Mouse (Mus musculus): ENCODE data around the gene Cdh13. TPM values are rescaled to one million over a fixed set of nuclear protein-coding genes. Genes with fewer than 3 reads are reported as not detected.
A peak's percentile ranks its signal among the peaks of the same experiment; 100 is the strongest.

Cdh13 gene
- polyA plus RNA-seq, 1 experiment from 2014 or later, result 33.5 TPM

DNA sequence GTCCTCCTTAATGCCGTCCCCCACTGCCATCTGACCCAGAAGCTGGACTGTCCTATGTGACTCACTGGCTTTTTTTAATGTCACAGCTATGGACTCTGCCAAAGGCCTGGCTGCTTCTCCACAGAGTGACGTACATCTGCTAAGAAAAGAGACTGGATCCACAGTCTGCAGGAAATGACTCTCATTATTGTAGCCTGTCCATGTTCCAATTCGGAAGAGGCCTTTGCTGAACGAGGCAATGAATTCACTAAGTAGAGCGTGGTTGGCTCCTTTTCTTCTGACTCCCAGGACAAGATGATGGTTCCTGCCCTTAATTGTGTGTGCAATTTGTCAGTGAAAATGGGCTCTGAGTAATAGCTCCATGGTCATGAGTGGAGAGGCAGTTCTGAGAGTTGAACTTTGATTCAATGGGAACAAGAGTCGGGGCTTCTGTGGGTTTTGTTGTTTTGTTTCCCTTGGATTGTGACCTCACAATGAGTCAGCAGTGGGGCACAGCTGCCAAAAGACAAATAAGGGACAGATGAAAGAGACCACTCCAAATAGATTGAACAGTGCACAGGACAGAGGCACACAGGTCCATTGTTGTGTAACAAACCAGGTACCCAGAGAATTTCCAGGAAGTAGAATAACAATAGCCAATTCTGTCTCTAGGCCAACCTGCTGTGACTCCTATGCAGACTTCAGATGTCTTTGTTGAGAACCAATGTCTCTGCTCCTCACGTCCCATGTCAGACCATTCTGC is 110.5 kb downstream of the Cdh13 start:
- Histone ChIP-seq H3K4me2 (replicated peaks) (no peak overlapping the region), H3K9me3 (no peaks in the 10 kb centered on the region), H3K9ac (no peak overlapping the region), H3K4me1 (no peaks in the 10 kb centered on the region), H3K27ac (no peak overlapping the region), H3K4me3 (no peak overlapping the region), H3K36me3 (no peaks in the 10 kb centered on the region), H3K27me3 (replicated peaks) (no peaks in the 10 kb centered on the region)
- WGBS, result 57% methylated on average over 7 of the region's 7 CpGs
- no peak for ATAC-seq (ENCODE audit: low FRiP score, low read depth)

DNA sequence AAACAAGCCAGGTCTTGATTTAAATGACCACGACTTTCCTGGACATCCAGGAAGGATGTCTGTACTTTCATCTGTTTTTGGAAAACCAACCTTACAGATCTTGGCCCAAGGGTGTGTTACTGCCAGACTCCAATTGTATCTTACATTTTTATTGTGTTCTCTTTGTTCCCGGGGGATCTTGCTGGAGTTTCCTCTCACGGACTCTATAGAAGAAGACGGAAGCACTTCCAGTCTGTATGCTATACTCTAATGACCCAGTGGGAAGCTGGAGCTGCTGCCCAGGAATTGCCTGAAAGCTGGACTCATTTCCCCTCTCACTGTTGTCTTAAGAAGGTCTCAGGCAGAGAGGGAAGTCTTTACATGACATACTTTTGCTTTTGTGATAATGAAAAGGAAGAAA is 111.6 kb downstream of the Cdh13 start:
- no peak overlapping the region for H3K27ac ChIP-seq
- no peak overlapping the region for H3K4me2 ChIP-seq (replicated peaks)
- no peaks in the 10 kb centered on the region for H3K27me3 ChIP-seq (replicated peaks)
- H3K4me3 ChIP-seq, result no peak overlapping the region
- H3K9me3 ChIP-seq, result no peaks in the 10 kb centered on the region
- ATAC-seq (ENCODE audit: low FRiP score, low read depth), result no peak
- no peaks in the 10 kb centered on the region for H3K4me1 ChIP-seq
- no peaks in the 10 kb centered on the region for H3K36me3 ChIP-seq
- 68% methylated on average over 4 of the region's 4 CpGs for WGBS
- no peak overlapping the region for H3K9ac ChIP-seq

DNA sequence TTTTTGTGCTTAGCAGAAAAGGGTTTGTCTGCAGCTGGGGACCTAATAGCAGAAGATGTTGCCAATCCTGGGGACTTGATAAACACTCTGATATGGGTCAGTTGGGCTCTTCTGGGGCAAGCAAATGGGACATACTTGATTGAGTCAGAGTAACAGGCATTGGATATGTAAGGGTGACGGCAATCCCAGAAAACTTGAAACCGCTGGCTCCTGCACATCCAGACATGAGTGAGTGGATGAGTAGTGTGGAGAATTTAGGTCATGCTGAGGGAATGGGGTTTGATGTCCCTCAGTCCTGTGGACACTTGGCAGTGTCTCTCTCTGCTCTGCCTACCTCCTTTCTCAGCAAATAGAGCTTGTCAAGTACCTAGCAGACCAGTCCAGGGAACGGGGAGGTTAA is 121.3 kb downstream of the Cdh13 start:
- Histone ChIP-seq H3K9ac (no peak overlapping the region), H3K9me3 (peaks cover 5% of the 10 kb centered on the region; the same call in 1 of the 2 replicates), H3K4me3 (no peak overlapping the region), H3K36me3 (no peaks in the 10 kb centered on the region), H3K4me1 (no peaks in the 10 kb centered on the region), H3K4me2 (replicated peaks) (no peak overlapping the region), H3K27ac (no peak overlapping the region), H3K27me3 (replicated peaks) (no peaks in the 10 kb centered on the region)
- WGBS, result 95% methylated on average over 3 of the region's 3 CpGs
- ATAC-seq (ENCODE audit: low FRiP score, low read depth), result no peak

DNA sequence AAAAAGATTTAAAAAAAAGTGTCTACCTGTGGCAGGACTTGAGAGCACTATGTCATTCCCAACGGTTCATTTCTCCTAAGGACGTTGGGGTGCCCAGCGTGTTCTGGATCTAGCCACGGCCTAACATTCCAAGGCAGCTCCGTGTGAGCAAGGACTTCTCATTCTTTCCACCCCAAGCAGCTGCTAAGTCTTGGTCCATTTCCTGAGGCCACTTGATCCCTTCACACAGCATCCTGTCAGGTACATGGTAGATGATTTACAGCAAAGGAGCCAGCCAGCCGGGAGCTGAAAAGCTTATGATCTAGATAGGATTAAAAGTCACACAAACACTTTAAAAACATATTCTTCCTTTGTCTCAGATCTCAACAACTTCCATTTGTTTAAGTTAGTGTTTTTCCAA is 123.8 kb downstream of the Cdh13 start:
- H3K36me3 ChIP-seq, result no peaks in the 10 kb centered on the region
- 76% methylated on average over 6 of the region's 6 CpGs for WGBS
- H3K27me3 ChIP-seq (replicated peaks), result no peaks in the 10 kb centered on the region
- no peak overlapping the region for H3K4me3 ChIP-seq
- H3K4me2 ChIP-seq (replicated peaks), result no peak overlapping the region
- no peak for ATAC-seq (ENCODE audit: low FRiP score, low read depth)
- H3K27ac ChIP-seq, result no peak overlapping the region
- no peak overlapping the region for H3K9ac ChIP-seq
- H3K4me1 ChIP-seq, result no peaks in the 10 kb centered on the region
- H3K9me3 ChIP-seq, result peaks cover 5% of the 10 kb centered on the region; the same call in 1 of the 2 replicates

DNA sequence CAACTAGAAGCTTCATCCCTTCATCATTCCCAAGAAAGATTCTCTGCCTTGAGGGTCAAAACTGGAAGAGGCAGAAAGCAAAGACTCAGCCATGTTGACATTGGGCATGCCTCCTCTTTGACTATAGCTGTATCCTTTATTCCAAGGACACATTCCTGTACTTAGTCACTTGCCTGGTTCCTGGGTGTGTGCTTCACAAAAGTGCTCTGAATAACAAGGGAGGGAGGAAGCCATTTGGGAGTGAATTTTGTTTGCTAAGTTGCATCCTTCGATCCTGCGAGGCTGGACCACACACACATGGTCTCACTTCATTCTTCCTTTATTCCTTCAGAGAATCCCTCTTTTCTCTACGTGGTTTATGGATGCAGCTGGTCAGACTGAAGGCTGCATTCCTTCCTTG is 125.9 kb downstream of the Cdh13 start:
- Histone ChIP-seq H3K4me2 (replicated peaks) (no peak overlapping the region), H3K4me1 (no peaks in the 10 kb centered on the region), H3K36me3 (no peaks in the 10 kb centered on the region), H3K4me3 (no peak overlapping the region), H3K9me3 (no peaks in the 10 kb centered on the region), H3K27ac (no peak overlapping the region), H3K9ac (no peak overlapping the region), H3K27me3 (replicated peaks) (no peaks in the 10 kb centered on the region)
- no peak for ATAC-seq (ENCODE audit: low FRiP score, low read depth)
- WGBS, result 91% methylated on average over 3 of the region's 3 CpGs

DNA sequence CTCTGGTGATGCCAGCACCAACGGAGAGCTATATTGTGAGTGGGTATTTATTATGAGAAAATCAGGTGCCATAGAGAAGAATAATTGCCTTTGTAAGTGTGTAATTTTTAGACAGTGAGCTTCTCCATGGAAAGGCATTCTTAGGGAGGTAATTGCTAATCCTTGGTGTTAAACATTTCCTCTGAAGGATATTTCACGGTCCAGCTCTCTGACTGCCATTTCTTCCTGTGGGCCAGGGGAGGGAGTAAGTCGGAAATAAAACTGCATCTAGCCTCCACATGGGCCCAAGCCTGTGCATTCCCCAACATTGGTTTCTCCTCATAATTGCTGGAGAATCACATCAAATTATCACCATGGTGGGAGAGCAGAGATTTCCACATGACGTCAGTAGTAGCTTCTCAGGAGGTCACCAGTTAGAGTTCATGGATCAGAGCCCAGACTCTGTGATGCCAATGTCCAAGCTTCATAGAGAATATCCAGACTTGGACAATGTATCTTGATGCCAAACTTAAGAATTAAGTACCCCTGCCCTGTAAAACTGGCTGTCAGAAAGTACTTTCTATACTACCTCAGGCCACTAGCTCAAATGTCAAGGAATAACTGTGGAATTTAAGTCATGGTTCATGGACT is 126.9 kb downstream of the Cdh13 start:
- WGBS, result 74% methylated on average over 4 of the region's 4 CpGs
- H3K4me2 ChIP-seq (replicated peaks), result no peak overlapping the region
- H3K4me3 ChIP-seq, result no peak overlapping the region
- no peaks in the 10 kb centered on the region for H3K9me3 ChIP-seq
- ATAC-seq (ENCODE audit: low FRiP score, low read depth), result no peak
- H3K36me3 ChIP-seq, result no peaks in the 10 kb centered on the region
- no peak overlapping the region for H3K9ac ChIP-seq
- no peak overlapping the region for H3K27ac ChIP-seq
- H3K4me1 ChIP-seq, result no peaks in the 10 kb centered on the region
- no peaks in the 10 kb centered on the region for H3K27me3 ChIP-seq (replicated peaks)

DNA sequence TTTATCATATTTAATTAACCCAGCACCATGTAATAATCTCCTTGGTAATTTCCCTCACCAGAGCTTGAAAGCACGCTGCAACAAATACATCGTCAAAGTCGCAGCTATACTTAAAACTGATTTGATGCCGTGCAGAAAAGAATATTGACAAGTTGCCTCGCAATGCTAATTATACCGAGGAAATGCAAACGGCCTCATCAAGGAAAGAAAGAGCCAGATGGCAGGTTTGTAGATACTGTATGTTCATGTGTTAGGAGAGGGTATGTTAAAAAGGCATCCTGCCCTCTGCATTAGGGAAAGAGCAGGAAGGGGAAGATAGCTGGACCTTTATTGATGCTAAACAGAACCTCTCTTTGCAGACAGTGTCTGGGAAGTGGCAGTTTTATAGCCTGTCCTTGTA is 132.1 kb downstream of the Cdh13 start:
- 86% methylated on average over 7 of the region's 7 CpGs for WGBS
- no peaks in the 10 kb centered on the region for H3K9me3 ChIP-seq
- no peaks in the 10 kb centered on the region for H3K36me3 ChIP-seq
- ATAC-seq (ENCODE audit: low FRiP score, low read depth), result no peak
- no peak overlapping the region for H3K4me2 ChIP-seq (replicated peaks)
- H3K27ac ChIP-seq, result no peak overlapping the region
- H3K4me3 ChIP-seq, result no peak overlapping the region
- H3K9ac ChIP-seq, result no peak overlapping the region
- no peaks in the 10 kb centered on the region for H3K4me1 ChIP-seq
- H3K27me3 ChIP-seq (replicated peaks), result no peaks in the 10 kb centered on the region

DNA sequence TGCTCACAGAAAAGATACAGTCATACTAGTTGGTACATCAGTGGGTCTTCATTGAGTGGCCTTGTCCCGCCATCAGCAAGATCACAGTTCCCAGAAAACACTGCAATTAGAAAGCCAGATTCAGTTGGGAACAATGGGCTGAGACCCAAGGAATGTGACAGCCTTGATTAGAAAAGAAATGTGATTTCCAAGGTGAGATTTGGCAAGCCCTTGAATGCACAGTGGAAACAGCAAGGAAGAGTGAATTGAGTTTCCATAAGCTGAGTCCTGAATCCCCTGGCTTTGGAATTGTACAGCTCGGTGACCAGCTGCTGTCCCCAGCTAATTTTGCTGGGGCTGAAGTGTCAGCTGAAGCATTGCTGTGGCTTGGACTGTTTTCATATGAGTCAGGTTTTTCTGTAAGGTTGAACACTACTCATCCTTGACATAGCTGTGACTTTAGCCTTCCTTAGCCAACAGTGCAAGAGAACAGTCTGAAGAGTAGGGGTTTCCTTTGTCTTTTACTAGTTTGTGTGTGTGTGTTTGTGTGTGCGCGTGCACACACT is 133.3 kb downstream of the Cdh13 start:
- no peaks in the 10 kb centered on the region for H3K36me3 ChIP-seq
- no peak overlapping the region for H3K4me2 ChIP-seq (replicated peaks)
- H3K27ac ChIP-seq, result no peak overlapping the region
- WGBS, result 89% methylated on average over 4 of the region's 4 CpGs
- no peaks in the 10 kb centered on the region for H3K27me3 ChIP-seq (replicated peaks)
- no peak for ATAC-seq (ENCODE audit: low FRiP score, low read depth)
- H3K9ac ChIP-seq, result no peak overlapping the region
- no peak overlapping the region for H3K4me3 ChIP-seq
- H3K9me3 ChIP-seq, result no peaks in the 10 kb centered on the region
- no peaks in the 10 kb centered on the region for H3K4me1 ChIP-seq

DNA sequence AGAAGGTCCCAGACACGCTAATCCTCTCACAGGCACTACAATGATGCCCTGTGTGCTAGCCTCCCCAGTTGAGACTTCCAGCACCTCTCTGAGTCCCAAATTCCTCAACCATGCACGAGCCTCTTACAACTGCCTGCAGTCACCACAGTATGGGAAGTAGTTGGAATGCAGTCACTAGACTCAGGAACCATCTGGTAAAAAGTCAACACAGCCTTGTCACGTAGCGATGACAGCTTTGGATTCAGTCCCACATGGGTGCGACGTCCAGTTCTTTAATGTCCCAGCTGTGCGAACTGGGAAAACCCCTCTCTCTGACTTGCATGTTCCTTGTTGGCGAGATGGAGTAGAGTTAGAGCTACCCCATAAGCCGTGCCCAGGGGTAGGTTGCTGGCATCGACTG is 139.1 kb downstream of the Cdh13 start:
- ATAC-seq (ENCODE audit: low FRiP score, low read depth), result no peak
- no peaks in the 10 kb centered on the region for H3K9me3 ChIP-seq
- no peak overlapping the region for H3K9ac ChIP-seq
- H3K36me3 ChIP-seq, result no peaks in the 10 kb centered on the region
- no peak overlapping the region for H3K4me2 ChIP-seq (replicated peaks)
- WGBS, result 90% methylated on average over 10 of the region's 10 CpGs
- H3K4me3 ChIP-seq, result no peak overlapping the region
- no peaks in the 10 kb centered on the region for H3K27me3 ChIP-seq (replicated peaks)
- H3K27ac ChIP-seq, result no peak overlapping the region
- no peaks in the 10 kb centered on the region for H3K4me1 ChIP-seq

DNA sequence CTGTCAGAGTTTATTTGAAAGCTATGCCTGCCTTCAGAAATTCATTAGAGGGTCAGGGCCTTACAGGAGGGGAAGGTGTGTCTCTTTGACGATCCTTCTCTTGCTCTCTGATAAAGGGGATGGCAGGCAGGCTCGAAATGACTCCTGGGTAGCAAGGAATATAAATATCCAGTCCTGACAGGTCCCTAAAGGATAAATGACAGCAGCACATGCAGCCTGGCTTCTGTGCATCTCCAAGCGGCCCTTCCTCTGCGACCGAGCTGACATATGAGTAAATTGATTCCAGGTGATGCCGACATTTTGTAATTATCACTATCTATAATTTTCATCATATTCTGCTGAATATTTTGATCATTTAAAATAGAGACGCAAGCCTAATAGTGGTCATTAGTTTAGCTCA is 145.4 kb downstream of the Cdh13 start:
- H3K9me3 ChIP-seq, result no peaks in the 10 kb centered on the region
- no peak for ATAC-seq (ENCODE audit: low FRiP score, low read depth)
- H3K4me3 ChIP-seq, result no peak overlapping the region
- no peaks in the 10 kb centered on the region for H3K4me1 ChIP-seq
- no peak overlapping the region for H3K4me2 ChIP-seq (replicated peaks)
- no peaks in the 10 kb centered on the region for H3K36me3 ChIP-seq
- no peak overlapping the region for H3K9ac ChIP-seq
- no peak overlapping the region for H3K27ac ChIP-seq
- WGBS, result 71% methylated on average over 7 of the region's 7 CpGs
- H3K27me3 ChIP-seq (replicated peaks), result no peaks in the 10 kb centered on the region

DNA sequence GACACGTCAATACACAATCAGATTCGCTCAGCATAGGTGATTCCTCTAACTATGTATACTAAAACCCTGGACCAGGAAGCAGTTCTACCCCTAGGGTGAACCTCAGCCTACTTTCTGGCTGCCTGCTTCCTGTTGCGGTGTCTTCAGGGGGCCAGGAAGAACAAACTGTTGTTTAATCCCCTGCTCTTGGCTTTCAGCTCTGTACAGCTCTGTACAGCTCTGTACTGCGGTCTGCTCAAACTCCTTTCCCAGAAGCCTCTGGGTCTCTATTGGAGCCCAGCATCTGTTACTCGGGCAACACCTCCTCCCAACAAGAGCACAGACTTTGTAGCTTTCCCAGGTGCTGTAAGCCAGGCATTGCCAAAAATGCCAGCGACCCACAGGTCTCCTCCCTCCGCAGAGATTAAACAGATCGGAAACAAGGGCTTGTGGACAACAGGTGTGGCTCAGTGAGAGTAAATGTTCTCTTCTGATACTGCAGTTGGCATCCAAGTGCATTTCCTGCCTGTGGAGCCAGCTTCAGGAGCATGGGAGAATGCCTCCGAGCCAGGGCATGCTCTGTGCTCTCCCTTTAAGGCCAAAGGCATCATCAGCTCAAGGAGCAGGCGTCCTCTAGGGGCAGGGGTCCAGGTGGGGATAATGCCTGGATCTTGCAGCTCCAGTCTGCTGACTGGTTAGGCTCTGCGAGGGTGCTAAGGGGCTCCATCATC is 148.4 kb downstream of the Cdh13 start:
- Histone ChIP-seq H3K4me1 (peaks cover 6% of the 10 kb centered on the region; the same call in 1 of the 2 replicates), H3K27ac (no peak overlapping the region), H3K27me3 (replicated peaks) (no peaks in the 10 kb centered on the region), H3K4me2 (replicated peaks) (no peak overlapping the region), H3K36me3 (no peaks in the 10 kb centered on the region), H3K9me3 (no peaks in the 10 kb centered on the region), H3K9ac (no peak overlapping the region), H3K4me3 (no peak overlapping the region)
- WGBS, result 85% methylated on average over 11 of the region's 11 CpGs
- no peak for ATAC-seq (ENCODE audit: low FRiP score, low read depth)

DNA sequence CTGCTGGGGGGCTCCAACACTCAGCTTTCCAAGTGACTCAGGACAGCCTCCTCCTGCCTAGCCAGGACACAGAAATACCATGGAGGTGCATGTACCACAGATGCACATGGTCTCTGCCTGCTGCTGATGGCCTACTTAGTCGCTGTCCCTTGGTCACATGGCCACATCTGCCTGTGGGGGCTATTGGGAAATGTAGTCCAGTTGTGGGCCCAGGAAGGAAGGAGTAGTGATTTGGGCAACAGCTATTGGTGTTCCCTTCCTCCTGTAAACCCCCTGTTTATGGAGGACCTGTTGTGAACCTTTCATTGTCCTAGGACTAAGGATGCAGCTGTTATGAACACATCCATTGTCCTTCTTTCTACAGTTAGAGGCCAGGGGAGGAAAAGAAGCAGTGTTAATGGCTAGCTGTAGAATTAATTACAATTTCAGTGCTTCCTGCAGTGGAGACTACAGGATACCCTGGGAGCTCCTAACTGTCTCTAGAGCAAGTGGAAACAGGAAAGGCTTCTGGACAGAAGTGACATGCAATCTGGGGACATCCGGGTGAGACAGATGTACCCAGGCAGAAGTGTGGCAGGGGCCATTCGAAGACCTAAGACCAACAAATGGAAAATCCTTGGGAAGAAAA is 150.1 kb downstream of the Cdh13 start:
- Histone ChIP-seq H3K9me3 (no peaks in the 10 kb centered on the region), H3K4me3 (no peak overlapping the region), H3K9ac (no peak overlapping the region), H3K27me3 (replicated peaks) (no peaks in the 10 kb centered on the region), H3K27ac (no peak overlapping the region), H3K4me1 (peaks cover 6% of the 10 kb centered on the region; the same call in 1 of the 2 replicates), H3K4me2 (replicated peaks) (no peak overlapping the region), H3K36me3 (no peaks in the 10 kb centered on the region)
- peak; percentile 25; the same call in 1 of the 2 replicates for ATAC-seq (ENCODE audit: low FRiP score, low read depth)
- 81% methylated on average over 3 of the region's 3 CpGs for WGBS
